Mouse (Mus musculus): ENCODE results near the gene Arl6ip4.

DNA sequence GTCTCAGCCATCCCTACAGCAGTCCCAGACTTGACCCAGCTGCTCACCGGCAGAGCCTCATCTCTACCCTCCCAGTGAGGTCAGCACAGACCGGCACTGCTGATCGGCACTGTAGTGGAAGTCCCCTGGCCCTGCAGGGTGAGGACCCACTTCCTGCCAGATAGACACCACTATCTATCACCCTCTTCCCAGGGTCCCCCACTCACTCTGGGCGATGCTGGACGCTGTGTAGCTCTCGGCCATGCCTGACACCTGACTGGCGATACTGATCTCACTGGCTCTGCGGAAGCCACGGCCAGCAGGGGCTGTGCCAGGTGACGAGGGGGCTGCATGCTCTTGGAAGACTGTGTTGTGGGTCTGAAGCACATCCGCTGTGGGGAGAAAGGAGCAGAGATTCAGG is 9.2 kb downstream of the Arl6ip4 start:
- TF ChIP-seq POLR2A (IDR thresholded peaks at IDR 0.05; ENCODE audit: control insufficient read depth in 1 of 2, insufficient read depth in 1 of 2, low read depth in 1 of 2, low read length in 2 of 2, poor library complexity in 1 of 2) (no peak), GATA1 (IDR thresholded peaks at IDR 0.05; ENCODE audit: low read depth, low read length) (no peak), CTCF (IDR thresholded peaks at IDR 0.05 in 2 of 3, conservative IDR thresholded peaks at IDR 0.05 in 1 of 3; ENCODE audit: control insufficient read depth in 1 of 3, insufficient read depth in 1 of 3, low read depth in 2 of 3, low read length in 3 of 3, poor library complexity in 1 of 3, severe bottlenecking in 1 of 3) (no peak), ZMIZ1 (IDR thresholded peaks at IDR 0.05; ENCODE audit: low read depth, low read length) (no peak), ZKSCAN1 (IDR thresholded peaks at IDR 0.05; ENCODE audit: low read depth, low read length) (no peak)

Measured in MEL (cell line).